Mouse (Mus musculus): ENCODE measurements around the gene Tkfc.

- TF ChIP-seq CTCF (conservative IDR thresholded peaks at IDR 0.05; ENCODE audit: insufficient read depth, insufficient read length, low read depth, low read length) (no peak), POLR2A (IDR thresholded peaks at IDR 0.05; ENCODE audit: low read depth, low read length) (no peak)
These were observed 48.5 kb downstream of the Tkfc start for GRCm38 (mm10) chr19:10557001-10557400.

Data from kidney, adult 2 months (tissue).